Mouse (Mus musculus) embryonic fibroblast, embryonic 13.5 days (primary cell): Measurements from ENCODE around the gene Btbd7.

Experiments used
- CTCF ChIP-seq: IDR thresholded peaks from 2 replicates; pipeline ENCODE4 v1.5.1; 2011; ENCODE audit warnings: mild to moderate bottlenecking, control low read depth, low read length, moderate library complexity, borderline replicate concordance; ENCODE audit not compliant: insufficient read depth
- POLR2A ChIP-seq: IDR thresholded peaks from 2 replicates; pipeline ENCODE4 v1.6.1; 2011; ENCODE audit warnings: low read depth, mild to moderate bottlenecking, control low read depth, low read length, moderate library complexity

GRCm38 (mm10) chr12:102870527-102870926 is 7.7 kb downstream of the Btbd7 start:
- TF ChIP-seq CTCF: no peak
- TF ChIP-seq POLR2A: no peak
